Mouse (Mus musculus) adrenal gland, postnatal 10 days (tissue): ENCODE results near the gene Prdm11. TPM values are rescaled to one million over a fixed set of nuclear protein-coding genes. Genes with fewer than 3 reads are reported as not detected.
A peak's percentile ranks its signal among the peaks of the same experiment; 100 is the strongest.

Source experiments
- DNase-seq: peaks from one replicate; pipeline ENCODE4 v3.0.0; 2021; ENCODE audit warnings: mixed read lengths
- total RNA-seq, 2 experiments: library from RNA; stranded (reverse); gene quantifications; 2 replicates each; pipeline ENCODE4 v1.2.3; 2021

Prdm11 gene
- total RNA-seq, 2 experiments from 2014 or later, result 35.7 to 37.1 TPM

DNA sequence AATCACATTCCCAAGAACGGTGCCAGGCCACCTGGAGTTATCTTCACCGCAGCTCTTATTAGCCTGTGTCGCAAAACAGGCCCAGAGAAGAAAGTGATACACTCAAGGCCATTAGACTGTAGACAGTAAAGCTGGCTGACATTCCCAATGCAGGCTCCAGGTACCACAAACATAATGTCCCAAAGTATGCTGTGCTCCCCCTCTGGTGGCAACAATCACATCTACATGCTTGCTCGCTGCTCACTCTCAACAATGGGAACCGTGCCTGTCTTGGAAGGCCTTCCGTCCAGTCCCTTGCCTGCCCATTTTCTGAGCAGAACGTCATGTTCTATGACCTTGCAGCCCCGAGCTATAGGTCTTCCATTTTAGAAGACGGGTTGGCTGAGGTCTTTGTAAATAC lies 34.0 kb downstream of the Prdm11 start:
- no peak for DNase-seq

DNA sequence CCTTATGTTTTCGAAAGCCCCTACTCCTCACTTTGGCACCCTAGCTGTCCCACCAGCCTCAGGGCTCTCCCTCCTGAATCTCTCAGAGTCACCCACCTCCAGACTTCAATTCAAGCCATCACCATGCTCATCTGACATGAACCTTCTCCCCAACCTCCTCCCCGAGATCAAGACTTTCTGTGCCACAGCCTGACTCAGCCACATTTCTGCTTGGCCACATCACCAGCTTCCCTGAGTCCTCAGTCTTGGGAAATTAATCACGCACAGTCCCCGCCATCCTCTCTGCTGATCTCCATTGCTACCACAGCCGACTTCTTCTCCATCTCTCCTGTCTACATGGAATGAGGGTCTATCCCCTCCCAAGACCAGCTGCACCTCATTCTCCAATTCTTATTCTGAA lies 34.5 kb downstream of the Prdm11 start:
- DNase-seq, result no peak

DNA sequence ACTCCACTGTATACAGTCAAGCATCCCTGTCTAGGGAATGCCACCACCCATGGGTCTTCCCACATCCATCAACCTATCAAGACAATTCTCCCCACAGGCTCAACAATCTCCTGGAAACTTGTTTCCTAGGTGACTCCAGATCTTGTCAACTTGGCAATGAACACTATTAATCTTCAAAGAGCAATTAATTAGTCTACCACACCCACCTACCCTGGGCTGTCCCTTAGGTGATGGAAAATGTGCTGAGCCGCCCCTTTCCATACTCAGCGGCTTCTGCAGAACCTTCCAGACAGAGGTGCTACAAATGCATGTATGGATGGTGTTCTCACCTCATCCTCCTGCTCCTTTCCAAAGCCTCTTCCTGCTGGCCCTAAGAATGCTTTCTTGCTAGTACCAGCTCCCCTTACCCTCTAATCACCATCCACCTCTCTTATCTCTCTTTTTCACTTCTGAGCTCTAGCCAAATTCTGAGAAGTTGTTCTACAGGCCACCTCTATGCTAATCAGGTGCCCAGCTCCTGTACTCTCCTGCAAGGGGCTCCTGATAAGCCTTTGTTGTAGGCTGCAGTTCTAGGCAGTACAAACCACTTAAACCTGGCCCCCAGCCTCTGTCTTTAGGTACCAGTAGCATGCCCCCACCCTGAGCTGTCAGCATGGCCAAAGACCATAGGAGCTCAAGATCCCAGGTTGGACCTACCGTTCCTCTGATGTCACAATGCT lies 37.8 kb downstream of the Prdm11 start:
- DNase-seq, result no peak

DNA sequence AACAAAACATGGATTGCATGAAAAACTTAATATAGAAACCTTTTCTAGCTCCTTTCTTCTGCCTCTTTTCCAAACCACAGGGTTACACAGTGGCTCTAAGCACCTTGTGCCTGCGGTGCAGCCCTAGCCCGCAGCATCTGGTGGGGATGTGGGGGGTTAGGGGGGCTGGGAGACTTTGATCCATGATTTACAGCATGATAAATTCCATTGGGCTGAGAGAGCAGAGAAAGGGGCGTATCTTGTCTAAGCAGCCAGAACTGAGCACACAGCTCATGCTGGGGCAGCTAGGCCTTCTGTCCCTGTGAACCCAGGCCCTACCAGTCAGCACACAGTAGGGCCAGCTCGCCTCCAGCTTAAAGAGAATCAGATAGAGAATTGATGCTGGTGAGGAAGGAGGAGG lies 40.9 kb downstream of the Prdm11 start:
- no peak for DNase-seq

DNA sequence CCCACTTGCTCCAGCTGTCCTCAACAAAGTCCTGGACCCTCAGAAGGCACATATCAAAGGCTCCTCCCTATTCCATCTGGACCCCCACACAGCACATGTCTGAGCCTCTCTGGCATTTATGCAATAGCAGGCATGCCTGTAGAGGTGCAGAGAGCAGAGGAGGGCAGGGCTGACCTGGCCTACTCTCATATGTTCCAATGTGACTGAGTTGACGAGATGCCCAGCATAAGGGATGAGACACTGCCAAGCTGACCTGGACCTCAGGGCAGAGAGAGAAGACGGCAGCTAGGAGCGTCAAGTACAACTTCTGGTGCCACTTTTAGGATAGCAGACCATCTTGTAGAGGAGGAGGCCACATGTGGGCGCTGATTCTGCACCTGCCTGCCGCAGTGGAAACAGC lies 54.0 kb downstream of the Prdm11 start:
- DNase-seq, result no peak

DNA sequence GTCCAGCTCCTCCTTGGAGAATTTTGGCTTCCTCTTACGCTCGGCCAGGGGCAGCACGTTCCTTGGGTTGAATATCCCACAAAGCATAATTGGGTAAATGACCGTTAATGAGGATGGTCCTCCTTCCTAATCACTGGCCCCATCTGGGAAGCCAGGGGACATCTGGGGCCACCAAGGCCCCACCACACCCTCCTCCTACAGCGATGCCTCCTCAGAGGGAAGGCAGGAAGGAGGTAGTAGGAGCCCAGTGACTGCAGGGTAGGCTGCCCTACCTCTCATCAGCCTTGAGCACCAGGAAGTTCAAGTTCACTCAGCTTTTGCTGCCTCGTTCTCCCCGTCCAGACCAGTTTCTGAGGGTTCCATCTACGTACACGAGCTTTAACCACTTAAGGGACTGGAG lies 56.4 kb downstream of the Prdm11 start:
- DNase-seq, result no peak

DNA sequence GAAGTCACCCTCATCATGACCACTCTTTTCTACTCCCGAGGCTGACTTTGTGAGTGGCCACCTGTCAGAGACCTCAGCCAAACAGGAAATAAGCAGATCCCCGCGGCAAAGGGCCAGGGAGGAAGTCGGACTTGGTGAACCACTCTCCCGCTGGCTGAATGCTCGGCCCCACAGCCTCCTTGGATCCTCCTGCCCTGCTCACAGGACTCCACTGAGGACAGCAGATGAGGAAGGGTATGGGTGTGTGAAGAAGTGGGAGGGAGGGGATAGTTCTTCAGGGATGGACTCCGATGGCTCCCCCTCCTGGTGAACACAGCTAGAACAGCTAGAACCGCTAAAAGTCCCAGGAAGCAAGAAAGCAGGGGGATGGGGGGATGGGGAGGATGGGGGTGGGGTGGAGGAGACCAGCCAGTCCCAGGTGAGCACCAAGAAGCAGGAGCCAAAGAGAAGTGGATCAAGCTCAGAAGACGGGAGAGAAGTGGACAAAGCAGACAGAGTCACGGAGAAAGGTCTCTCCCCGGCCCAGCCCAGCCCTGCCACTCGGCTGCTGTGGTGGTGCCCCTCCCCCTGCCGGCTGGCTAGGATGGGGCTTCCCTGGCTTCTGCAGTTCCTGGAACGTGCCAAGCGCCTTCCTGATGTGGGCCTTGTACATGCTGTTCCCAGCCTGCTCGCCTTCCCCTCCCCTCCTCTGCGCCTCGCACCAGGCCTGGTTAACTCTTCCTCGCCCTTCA lies 57.9 kb downstream of the Prdm11 start:
- peak; percentile 77 for DNase-seq

DNA sequence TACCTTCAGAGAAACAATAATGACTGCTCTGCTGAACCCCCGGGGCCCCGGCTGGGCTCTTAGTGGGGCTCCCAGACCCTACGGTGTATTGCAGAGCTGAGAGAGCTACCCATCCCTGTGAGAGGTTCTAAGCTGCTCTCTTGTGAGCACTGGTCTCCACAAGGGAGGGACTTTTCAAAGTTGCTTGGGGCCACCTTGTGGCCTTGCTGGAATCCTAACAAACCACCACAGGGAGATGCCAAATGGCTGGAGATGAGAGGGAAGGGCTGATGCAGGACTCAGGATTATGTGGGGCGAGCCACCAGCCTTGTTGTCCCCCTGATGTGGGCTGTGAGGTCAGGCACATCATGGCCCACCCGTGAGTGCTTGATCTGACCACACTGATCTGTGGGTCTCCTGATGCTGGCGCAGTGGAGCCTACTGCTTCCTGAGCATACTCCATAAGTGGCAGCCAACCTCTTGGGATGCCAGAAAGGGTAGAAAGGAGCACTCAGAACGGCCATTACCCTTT lies 58.8 kb downstream of the Prdm11 start:
- DNase-seq, result no peak

DNA sequence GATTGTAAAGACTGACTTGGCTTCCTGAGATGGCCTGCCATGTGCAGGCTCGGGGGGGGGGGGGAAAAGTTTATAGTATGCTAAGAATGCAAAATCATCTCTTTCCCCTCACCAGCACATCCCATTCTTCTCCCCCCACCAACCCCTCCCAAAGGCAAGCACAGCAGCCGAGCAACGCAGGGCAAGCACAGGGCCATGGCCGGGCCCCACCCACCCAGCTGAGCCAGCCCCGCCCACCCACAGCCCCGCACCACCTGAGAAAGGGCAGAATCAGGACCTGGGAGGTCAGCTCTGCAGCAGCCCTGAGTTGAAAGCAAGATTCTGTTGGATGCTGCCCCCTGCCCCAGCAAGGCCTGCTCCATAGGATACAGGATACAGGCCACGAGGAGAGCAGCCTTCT lies 60.4 kb downstream of the Prdm11 start:
- no peak for DNase-seq

DNA sequence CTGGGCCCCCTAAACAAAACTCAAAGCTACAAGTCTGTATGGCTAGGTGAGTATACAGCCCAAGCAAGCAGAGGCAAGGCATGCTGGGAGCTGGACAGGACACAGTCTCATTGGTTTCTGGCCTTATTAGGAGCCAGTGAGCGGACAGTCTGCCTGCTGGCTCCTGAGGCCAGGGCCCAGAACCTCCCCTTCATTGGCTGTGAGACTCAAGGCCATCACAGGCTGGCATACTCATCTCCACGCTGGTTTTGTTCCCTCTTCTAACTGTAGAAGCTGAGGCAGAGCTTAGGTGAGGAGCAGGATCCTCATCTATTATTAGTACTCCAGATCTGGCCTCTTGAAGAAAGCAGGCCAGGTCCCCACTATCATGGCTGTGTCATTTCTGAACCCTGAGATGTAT lies 60.8 kb downstream of the Prdm11 start:
- no peak for DNase-seq

DNA sequence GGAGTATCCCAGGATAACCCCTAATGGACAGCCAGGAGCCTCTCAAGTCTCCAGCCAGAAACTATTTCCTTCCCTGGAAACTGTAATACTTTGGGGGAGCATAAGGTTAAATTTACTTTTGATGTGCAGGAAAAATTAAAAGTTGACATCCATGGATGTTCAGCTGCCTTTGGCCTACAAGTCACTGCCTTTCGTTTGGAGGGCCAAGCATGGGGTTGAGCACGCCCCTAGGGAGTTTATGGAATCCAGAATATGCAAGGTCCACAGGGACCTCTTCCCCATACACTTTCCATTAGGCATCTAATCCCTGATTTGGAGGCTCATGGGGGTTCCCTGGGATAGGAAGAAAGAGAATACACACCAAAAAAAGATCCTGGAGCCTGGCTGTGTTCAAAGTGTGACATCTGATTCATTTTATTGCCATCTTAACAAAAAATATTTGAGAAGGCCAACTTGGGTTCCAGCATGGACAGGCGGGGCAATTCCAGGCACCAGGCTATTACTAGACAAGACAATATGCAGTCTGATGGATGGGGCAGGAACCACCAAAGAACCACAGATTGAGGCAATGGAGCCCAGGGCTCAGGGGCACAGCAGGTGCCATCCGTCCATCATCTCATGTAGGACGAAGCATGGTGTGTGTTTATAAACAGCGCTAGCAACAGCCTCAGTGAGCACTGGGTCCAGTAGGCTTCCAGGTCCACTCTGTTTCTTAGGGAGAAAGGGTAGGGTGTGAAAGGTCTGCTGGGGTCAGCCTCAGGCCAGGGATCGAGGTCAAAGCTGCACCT lies 61.5 kb downstream of the Prdm11 start:
- DNase-seq, result no peak

DNA sequence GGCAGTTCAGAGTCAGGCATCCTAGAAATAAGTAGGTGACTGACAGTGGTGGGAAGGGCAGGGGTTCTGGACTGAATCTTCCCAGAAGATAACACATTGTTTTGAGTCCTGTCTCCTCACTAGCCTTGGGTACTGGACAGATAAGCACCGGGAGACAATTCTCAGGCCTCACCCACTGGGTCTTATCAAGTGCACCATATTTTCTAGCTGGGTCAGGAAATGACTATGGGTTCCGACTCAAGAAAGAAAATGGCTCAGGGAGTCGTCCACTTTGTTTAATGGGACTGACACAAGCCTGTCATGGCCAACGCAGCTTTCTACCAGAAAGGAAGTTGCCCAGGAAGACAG lies 62.7 kb downstream of the Prdm11 start:
- no peak for DNase-seq

DNA sequence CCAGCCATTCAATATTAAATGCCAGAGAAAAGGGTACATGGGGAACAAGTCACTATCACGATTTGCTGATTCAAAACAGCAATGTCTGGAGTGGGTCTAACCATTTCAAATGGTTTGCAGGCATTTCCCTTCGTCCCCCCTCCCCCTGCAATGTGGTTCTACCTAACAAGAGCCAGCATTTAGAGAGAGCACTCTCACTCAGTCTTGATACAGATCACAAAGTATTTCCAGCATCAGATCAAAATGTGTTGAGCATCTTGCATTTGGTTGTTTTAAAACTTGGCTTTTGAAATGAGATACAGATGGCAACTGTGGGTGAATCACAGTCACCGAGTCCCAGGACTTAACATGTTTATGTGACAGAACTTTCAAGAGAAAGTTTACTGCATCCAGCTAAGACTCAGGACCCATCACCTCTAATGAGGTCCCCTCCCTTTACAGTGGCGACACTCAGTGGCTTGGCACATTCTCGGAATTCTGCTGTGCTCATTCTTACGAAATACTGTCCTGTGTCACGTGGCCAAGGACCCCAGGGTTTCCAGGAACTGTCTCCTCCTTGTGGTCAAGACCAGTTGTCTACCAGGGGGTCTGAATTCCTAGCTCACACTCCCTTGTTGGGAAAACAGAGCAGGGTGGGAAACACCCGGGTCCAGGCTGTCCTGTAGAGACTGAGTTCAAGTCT lies 63.2 kb downstream of the Prdm11 start:
- no peak for DNase-seq

DNA sequence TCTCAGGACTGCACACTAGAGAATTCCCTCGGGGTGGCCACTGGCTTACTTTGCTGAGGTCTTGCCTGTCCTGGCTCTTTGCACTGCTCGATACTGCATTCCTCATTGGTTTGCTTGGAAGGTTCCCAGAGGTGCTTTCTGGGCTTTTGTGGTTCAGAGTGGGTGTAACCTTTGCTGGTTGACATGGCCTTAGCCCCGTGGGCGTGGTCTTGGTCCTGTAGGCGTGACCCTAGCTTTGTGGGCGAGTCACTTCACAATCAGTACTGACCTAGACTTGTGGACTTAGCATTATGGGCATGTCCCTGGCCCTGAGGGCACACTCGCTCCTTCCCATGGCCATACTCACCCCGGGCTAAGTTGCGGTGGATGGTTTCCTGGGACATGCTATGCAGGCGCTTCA lies 65.8 kb downstream of the Prdm11 start:
- peak; percentile 28 for DNase-seq

DNA sequence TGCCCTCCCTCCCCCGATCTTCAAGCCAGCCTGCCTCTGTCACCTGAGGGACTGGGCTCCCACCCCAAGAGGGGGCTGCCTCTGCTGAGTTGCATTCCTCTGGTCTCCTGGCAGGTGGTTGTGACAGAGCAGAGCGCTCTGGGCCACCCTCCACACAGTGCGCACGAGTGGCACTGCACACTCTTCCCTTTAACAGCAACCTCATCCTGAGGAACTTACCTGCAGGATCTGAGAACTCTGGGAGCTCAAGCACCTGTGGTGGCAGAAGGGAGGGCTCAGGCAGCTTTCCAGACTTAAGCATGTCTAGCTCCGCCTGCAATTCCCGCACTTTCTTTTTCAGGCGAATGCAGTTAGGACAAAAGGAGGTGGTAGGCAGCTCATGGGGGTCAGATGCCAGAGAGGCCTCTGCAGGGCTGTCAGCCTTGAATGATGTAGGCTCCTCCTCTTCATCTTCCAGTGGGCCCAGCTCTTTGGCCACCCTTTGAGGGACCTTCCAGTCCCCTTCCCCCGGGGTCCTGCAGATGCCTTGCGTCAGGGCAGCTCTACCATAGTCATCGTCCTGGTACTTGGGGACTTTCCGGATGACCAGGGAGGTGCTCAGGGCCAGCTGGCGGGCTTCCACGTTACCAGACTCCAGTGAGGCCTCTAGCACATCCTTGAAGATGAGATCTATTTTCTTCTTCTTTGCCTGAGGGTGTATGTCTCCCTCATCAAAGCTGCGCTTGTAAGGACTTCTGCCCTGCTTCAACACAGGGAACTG lies 70.8 kb downstream of the Prdm11 start:
- DNase-seq, result no peak

DNA sequence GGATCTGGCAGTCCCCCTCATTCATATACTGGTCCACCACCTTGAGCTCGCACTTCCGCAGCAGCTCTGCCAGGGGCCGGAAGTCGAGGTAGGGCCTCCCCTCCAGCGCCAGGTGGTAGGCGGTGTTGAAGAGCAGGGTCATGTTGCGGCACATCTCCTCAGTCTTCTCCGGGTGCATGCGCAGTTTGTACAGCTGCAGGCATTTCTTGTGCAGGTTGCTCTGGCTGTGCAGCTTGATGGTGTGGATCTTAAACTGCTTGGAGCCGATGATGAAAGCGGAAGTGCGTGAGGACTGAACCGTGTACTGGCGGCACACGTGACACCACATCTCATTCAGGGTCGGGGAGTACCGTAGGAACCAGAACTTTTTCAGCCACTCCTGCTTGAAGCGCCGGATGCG lies 72.3 kb downstream of the Prdm11 start:
- DNase-seq, result no peak

DNA sequence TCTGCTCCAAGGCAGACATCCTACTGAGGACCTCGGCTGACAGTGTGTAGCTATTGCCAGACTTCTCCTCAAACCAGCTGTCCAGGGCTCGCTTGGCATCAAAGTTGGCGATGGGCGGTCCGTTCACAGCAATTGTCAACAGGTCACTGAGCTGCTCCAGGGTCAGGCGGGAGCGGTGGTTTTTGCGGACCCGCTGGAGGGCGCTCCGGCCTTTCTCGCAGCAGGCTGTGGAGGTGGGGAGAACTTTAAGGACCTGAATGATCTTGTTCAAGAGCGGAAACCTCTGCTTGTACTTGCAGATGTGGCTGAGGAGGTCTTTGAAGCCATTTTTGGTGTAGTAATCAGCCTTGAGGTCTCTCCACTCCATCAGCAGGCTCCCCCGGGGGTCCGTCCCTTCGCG lies 73.9 kb downstream of the Prdm11 start:
- DNase-seq, result no peak

DNA sequence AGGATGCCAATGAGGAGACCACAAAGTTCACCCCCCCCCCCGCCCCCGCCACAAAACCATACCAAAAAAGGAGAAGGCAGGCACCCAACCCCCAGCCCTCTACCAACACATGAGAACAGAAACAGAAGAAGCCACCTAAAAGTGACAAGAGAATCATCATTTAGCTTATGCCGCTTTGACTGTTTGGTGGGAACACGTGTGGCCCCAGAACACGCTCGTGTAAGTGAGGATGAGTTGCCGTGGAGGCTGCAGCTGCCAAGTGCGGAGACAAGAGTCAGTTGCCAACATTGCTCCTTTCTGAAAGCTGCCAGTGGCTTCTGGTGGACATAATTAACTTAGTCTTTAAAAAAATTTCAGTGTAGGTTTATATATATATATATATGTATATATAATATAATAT lies 74.4 kb downstream of the Prdm11 start:
- no peak for DNase-seq

DNA sequence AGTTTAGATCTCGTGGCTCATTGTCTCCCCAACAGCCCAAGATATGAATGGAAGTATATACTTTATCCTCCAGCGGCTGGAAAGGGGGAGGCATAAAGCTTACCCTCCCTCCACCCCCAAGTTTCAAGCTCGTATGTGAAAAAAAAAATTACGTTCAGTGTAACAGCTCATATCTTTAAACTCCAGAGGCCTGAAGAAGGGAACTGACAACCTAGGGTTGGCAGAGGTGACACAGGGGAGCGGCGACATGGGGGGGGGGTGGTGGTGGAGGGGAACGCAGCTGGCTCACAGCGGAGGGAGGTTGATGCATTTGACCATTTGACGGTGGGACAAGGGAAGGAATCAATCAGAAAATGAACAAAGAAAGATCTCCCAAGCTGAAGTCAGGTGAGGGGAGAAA lies 74.9 kb downstream of the Prdm11 start:
- no peak for DNase-seq

DNA sequence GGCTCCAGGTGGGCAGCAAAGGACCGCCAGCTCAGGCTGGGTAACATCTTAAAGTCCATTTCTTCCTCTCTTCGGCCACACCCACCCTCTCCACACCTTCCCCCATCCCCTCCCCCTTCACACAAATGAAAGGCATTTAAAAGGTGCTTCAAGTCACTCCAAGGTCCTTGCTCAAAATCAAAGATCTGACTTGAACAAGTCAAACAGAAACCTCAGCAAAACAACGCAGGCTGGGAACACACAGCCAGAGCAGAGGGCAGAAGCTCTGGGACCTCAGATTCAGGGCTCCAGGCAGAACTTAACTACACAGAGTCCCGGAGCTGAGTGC lies 78.2 kb downstream of the Prdm11 start:
- no peak for DNase-seq

DNA sequence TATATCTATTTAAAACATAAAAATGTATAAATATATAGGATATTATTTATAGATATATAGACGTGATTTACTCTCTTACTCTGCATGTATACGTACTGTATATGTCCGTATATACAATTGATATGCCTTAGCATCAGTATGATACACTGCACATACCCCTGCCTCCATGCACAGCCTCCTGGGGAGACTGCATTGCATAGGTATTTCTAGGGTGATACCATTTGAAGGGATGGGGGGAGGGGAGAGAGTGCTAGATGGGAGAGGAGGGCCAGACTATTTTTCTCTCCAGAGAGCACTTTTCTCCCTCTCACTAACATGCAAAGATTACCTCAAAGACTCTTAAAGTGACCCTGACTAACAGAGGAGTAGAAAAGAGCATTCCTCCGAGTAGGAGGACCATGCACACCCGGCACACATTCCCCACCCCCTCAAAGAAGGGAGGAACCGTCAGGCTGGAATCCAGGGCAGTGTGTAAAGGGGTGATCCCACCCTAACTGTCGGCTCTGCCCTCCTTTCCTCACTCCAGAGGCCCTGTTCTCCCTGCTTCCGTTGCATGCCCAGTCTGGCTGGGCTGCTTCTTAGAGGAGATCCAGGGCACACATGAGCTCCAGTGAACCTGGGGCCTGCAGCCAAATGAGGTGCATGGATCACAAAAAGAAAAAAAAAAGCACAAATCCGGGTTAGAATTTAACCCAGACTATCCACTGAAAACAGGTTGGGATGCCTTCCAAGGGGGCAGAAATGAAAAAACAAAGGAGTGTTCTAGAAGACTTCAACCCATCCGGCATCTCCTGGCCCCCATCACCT lies 78.7 kb downstream of the Prdm11 start:
- no peak for DNase-seq
